Mouse (Mus musculus) left cerebral cortex, postnatal 25 days (tissue): ENCODE data around the gene Hspbap1. TPM values are rescaled to one million over a fixed set of nuclear protein-coding genes. Genes with fewer than 3 reads are reported as not detected.

Source experiments
- DNase-seq, 2 experiments: peaks; one replicate each; pipeline ENCODE4 v3.0.0; 2022; ENCODE audit warnings: low spot score in 2 of 2, mixed read lengths in 1 of 2
- intact Hi-C: fragments of 180-260 bp; cut with DNase I; formaldehyde crosslinking; loops from one replicate; pipeline ENCODE4 v1.15.1; 2025
- total RNA-seq, 2 experiments: library from RNA; stranded (reverse); gene quantifications; 2 replicates each; pipeline ENCODE4 v1.2.3; 2021

The Hspbap1 gene
- total RNA-seq, 2 experiments from 2014 or later, result 6.0 to 6.1 TPM

DNA sequence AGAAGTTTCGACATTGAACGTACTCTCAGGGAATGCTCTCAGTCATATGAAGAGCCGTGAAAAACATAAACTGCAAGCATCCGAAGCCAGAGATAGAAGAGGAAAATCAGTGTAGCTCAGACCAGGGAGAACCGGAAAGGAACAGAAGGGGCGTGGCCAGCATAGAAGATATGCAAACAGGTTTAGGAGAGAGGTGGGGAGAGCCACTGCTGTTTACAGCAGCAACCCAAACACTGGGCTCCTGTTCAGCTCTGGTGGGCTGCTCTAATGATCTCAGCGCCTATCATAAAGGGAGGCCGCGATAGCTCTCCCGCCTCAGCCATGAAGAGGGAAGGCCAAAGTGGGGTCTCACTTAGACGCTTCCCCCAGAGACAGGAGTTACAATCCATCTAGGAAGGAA lies 97.6 kb downstream of the Hspbap1 start:
- DNase-seq, result no peak
- intact Hi-C loops, result no loop called here

DNA sequence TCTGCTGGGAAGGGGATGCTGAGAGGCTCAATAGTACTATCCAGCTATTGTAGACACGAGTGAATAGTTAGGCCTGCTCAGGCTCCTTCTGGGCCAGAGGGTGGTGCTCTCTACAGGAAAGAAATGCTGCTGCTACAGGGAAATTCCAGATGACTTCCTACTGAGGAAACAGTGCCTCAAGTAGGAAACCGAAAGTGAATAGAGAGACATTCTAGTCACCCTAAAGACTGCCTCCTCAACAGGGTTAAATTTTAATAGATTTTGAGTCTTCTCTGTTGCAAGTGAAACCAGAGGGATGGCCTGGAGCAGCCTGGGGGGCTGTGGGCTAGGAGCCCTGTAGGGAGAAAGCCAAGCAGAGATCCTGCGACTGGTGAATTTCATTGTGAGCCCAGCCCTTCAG lies 99.0 kb downstream of the Hspbap1 start:
- intact Hi-C loops, result no loop called here
- no peak for DNase-seq

DNA sequence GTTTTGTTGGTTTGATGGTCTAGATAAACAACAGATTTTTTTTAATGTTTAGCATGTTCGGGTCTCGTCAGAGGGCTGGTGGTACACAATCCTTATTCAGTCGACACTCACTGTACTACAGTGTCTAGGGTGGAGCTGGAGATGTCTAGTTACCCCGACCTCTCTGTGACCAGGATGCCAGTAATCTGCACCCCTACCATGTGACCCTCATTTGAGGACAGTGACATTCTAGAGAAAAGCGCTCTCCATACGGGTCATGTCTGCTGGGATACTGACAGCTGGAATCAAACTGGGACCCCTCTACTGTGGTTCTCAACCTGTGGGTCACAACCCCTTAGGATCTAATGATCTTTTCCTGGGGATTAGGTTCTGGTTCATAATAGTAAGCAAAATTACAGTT lies 99.5 kb downstream of the Hspbap1 start:
- intact Hi-C loops, result no loop called here
- no peak for DNase-seq

DNA sequence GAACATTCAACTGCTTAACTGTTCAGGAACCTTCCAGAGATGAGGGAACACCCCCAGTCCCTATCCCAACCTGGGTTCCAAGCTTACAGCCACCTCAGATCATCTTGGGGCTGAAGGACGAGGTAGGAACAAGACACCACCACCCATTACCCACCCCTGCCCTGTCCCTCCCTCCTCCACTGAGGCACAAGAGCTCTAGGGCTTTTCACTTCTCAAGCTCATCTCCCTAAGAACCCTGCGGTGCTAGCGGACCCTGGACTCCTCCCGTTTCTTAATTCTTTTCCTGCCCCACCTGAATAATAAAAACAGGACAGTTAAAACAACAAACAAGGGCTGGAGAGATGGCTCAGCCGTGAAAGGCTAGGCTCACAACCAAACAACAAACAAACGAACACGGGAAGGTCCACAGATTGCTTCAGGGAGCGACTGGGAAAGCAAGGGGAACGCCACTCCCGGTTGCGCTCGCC lies 100.4 kb downstream of the Hspbap1 start:
- intact Hi-C loops, result no loop called here
- no peak for DNase-seq

DNA sequence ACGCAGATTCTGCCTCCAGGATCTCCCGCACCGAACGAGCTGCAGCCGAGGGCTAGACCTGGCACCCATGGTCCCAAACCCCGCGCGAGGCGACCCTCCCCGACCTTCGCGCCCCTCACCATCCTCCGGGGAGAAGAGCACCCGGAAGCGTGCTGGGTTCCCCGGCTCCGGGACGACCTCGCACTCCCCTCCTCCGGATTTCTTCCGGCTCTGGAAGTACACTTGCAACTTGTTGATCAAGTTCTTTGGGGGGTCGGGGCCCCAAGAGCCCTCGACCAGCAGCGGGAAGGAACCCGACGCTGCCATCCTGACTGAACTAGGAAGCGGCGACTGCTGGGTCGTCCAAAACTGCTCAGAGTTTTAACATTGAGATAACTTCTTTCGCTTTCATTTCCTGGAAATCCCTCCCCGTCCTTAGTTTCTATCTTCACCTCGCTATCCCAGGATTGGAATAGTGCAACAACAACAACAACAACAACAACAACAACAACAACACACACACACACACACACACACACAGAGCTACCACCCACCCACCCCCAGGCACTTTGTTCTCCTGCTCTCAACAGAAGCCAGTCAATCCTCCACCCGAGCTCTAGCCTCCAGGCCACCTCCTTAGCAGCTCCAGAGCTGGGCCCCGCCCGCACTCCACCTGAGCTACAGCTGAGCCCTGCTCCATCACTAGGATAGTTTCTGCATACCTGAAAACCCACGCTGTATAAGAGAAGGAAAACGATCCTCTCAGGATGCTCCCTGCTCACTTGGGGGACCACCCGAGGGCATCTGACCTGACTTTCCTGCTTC lies 101.1 kb downstream of the Hspbap1 start, which contains the start of gene Parp14:
Gene Parp14 (minus strand): TSS at position 497 of the 804 bp plus-strand sequence.
- peak in 1 of 2 experiments; percentile 7 for DNase-seq
- intact Hi-C loops, result no loop called here

DNA sequence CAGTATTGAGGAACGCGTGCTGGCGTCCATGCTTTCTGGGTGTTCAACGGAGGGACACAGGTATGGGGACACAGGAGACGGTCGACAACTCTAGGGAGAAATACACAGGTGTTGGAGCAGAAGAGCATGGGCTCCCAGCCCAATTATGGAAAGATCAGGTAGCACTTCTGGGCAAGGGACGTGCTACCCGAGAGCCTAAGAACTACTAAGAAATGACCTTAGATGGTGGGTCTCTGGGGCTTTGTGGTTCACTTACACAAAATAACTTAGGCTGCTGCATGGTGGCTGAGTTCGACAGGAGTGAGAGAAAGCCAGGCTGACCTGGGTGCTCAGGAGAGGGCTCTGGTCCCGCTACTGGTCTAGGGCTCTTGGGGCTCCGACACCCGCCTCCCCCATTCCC lies 101.7 kb downstream of the Hspbap1 start:
- intact Hi-C loops, result no loop called here
- DNase-seq, result no peak

DNA sequence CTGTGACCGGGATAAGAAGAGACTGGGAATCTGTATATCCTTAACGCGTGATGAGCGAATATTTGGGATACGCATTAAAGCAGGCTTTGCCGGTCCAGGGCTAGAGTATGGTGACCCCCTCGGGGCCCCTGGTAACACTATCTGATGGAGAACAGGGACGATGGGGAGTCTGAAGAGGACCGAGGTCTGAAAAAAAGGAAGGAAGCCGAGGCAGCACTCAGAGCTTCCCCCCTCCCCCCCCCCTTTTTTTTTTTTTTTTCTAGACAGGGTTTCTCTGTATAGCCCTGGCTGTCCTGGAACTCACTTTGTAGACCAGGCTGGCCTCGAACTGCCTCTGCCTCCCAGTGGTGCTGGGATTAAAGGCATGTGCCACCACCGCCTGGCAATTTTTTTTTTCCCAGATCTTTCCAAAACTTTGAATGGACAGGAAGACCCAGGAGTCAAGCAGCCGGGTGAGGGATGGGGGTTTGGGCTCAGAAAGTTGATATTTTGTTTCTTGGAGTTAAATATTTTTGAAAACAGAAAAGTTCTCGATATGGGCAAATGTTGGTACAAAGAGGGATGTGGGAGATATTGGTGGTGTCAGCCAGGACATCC lies 102.3 kb downstream of the Hspbap1 start:
- intact Hi-C loops, result no loop called here
- no peak for DNase-seq

DNA sequence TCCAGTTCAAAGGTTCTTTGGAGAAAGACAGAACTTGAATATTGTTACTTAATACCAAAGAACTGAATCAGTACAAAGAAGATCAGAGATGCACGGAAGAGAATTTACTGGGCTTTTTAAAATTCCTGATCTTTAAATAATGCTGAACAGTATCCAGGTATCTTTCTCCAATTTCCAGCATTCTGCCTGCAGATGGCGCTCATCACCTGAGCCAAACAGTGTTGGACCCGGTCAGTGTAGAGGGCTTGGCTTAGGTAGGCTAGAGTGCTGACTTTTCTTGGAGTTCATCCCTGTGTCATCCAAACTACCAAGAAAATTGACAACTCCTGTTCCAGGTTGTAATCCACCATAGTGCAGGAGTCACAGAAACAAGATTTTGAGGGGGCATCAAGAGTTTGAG lies 104.2 kb downstream of the Hspbap1 start:
- peak; percentile 17 to 23 for DNase-seq
- intact Hi-C loops, result loop anchor here (2.0 kb wide), 1 partner anchor 64 kb away; the partner anchor contains the start of genes Dtx3l and Parp9

Other genes starting within 250 kb of the Hspbap1 start
- 10 to 100 TPM; 14.0 to 18.1 TPM for gene Sema5b, start 229.2 kb upstream of the Hspbap1 start, total RNA-seq
- 10 to 100 TPM; 67.7 to 72.7 TPM for gene Dirc2, start 1.0 kb upstream of the Hspbap1 start, total RNA-seq
- gene Parp14, start 101.2 kb downstream of the Hspbap1 start, total RNA-seq, result 1 to 10 TPM; 1.1 to 1.4 TPM
- 1 to 10 TPM; 2.6 TPM for gene Parp9, start 168.1 kb downstream of the Hspbap1 start, total RNA-seq
- gene Dtx3l, start 168.8 kb downstream of the Hspbap1 start, total RNA-seq, result 1 to 10 TPM; 2.9 to 3.5 TPM
- gene Kpna1, start 208.4 kb downstream of the Hspbap1 start, total RNA-seq, result 100 to 1,000 TPM; 126 to 145 TPM